Mouse (Mus musculus) layer of hippocampus, adult 2 months (tissue): ENCODE measurements around the gene Chn1. TPM values are rescaled to one million over a fixed set of nuclear protein-coding genes. Genes with fewer than 3 reads are reported as not detected.

Experiments
- DNase-seq, 2 experiments: peaks; one replicate each; pipeline ENCODE4 v3.0.0; 2022; ENCODE audit warnings: low spot score in 2 of 2
- H3K27ac ChIP-seq: fragments of 200-600 bp; 2 replicates; pipeline ENCODE4 v1.8.1; 2022
- H3K4me3 ChIP-seq: fragments of 200-600 bp; 2 replicates; pipeline ENCODE4 v1.8.1; 2022; ENCODE audit warnings: mild to moderate bottlenecking
- CTCF ChIP-seq: fragments of 200-600 bp; conservative IDR thresholded peaks from 2 replicates; pipeline ENCODE4 v1.8.1; 2022; ENCODE audit warnings: antibody characterized with exemption, mild to moderate bottlenecking, moderate library complexity
- total RNA-seq, 2 experiments: library from RNA; stranded (reverse); gene quantifications; 2 replicates each; pipeline ENCODE4 v1.2.3; 2021

The Chn1 gene
- total RNA-seq, 2 experiments from 2014 or later = 1,742 to 1,751 TPM

- H3K4me3 ChIP-seq = no peak overlapping the region
- TF ChIP-seq CTCF = no peak
- no peak for DNase-seq
- no peak overlapping the region for H3K27ac ChIP-seq
Observed at GRCm38 (mm10) chr2:73724934-73725333, 50.2 kb downstream of the Chn1 start.

GRCm38 (mm10) chr2:73721821-73722220 lies 53.3 kb downstream of the Chn1 start:
- H3K27ac ChIP-seq = no peak overlapping the region
- no peak overlapping the region for H3K4me3 ChIP-seq
- TF ChIP-seq CTCF = no peak
- no peak for DNase-seq

- peak in 1 of 2 experiments; percentile 32 for DNase-seq
- no peak overlapping the region for H3K4me3 ChIP-seq
- peak overlapping the region; percentile 3 for H3K27ac ChIP-seq
- TF ChIP-seq CTCF = no peak
Observed at GRCm38 (mm10) chr2:73712481-73712880, 62.7 kb downstream of the Chn1 start.

- no peak for TF ChIP-seq CTCF
- peak; percentile 37 to 70 for DNase-seq
- Histone ChIP-seq H3K4me3 (peak overlapping the region; percentile 22; the same call in 1 of the 2 replicates), H3K27ac (peak overlapping the region; percentile 94)
Observed at GRCm38 (mm10) chr2:73693045-73693444, 82.1 kb downstream of the Chn1 start.

- no peak for TF ChIP-seq CTCF
- no peak overlapping the region for H3K4me3 ChIP-seq
- DNase-seq = no peak
- H3K27ac ChIP-seq = peak overlapping the region; percentile 94
Observed at GRCm38 (mm10) chr2:73690783-73691604, 84.2 kb downstream of the Chn1 start.

- Histone ChIP-seq H3K27ac (peak overlapping the region; percentile 57; the same call in 1 of the 2 replicates), H3K4me3 (no peak overlapping the region)
- no peak for TF ChIP-seq CTCF
- DNase-seq = no peak
Observed at GRCm38 (mm10) chr2:73682500-73682899, 92.6 kb downstream of the Chn1 start.

GRCm38 (mm10) chr2:73680425-73681027 lies 94.6 kb downstream of the Chn1 start:
- Histone ChIP-seq H3K4me3 (no peak overlapping the region), H3K27ac (peak overlapping the region; percentile 43; the same call in 1 of the 2 replicates)
- DNase-seq = peak in 1 of 2 experiments; percentile 47
- no peak for TF ChIP-seq CTCF

GRCm38 (mm10) chr2:73668608-73669007 lies 106.5 kb downstream of the Chn1 start:
- H3K27ac ChIP-seq = no peak overlapping the region
- no peak for TF ChIP-seq CTCF
- no peak for DNase-seq
- H3K4me3 ChIP-seq = no peak overlapping the region

GRCm38 (mm10) chr2:73660566-73661134 lies 114.5 kb downstream of the Chn1 start:
- TF ChIP-seq CTCF = peak; percentile 61
- peak in 1 of 2 experiments; percentile 23 for DNase-seq
- Histone ChIP-seq H3K27ac (peak overlapping the region; percentile 97), H3K4me3 (peak overlapping the region; percentile 58)

GRCm38 (mm10) chr2:73659726-73660565 lies 115.2 kb downstream of the Chn1 start:
- TF ChIP-seq CTCF = no peak
- peak overlapping the region; percentile 97 for H3K27ac ChIP-seq
- H3K4me3 ChIP-seq = peak overlapping the region; percentile 58
- peak; percentile 84 to 92 for DNase-seq

- DNase-seq = peak in 1 of 2 experiments; percentile 20
- Histone ChIP-seq H3K27ac (peak overlapping the region; percentile 97), H3K4me3 (peak overlapping the region; percentile 58)
- no peak for TF ChIP-seq CTCF
Observed at GRCm38 (mm10) chr2:73659041-73659440, 116.1 kb downstream of the Chn1 start.

GRCm38 (mm10) chr2:73657961-73658360 lies 117.2 kb downstream of the Chn1 start:
- Histone ChIP-seq H3K27ac (peak overlapping the region; percentile 97), H3K4me3 (peak overlapping the region; percentile 58)
- peak in 1 of 2 experiments; percentile 36 for DNase-seq
- no peak for TF ChIP-seq CTCF
